Mouse (Mus musculus): ENCODE measurements around the gene Krt26.

DNA sequence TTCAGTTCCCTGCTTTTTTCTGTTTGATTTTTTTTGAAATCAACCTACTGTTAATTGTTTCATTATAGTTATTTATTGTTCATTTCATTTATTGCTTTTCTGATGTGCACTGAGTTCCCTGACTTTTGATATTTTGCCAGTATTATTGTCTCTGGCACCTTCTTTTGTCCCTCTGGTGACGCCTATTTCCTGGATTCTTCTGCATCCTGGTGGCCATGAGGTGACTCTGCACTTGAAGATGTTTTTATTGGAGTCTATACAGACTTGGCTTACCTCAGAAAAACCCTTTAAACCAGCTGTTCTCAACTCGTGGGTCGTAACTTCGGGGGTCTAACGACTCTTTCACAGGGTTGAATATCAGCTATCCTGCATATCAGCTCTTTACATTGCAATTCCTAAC is 42.7 kb downstream of the Krt26 start:
- TF ChIP-seq CEBPB (IDR thresholded peaks at IDR 0.05; ENCODE audit: insufficient read depth, poor library complexity, severe bottlenecking) (no peak), POLR2A (IDR thresholded peaks at IDR 0.05; ENCODE audit: insufficient read length, low read depth) (no peak), MAX (IDR thresholded peaks at IDR 0.05; ENCODE audit: low read depth) (no peak), E2F4 (IDR thresholded peaks at IDR 0.05; ENCODE audit: insufficient read depth) (no peak), POLR2AphosphoS2 (IDR thresholded peaks at IDR 0.05; ENCODE audit: insufficient read length, low read depth) (no peak), TCF12 (IDR thresholded peaks at IDR 0.05; ENCODE audit: insufficient read depth, poor library complexity, severe bottlenecking) (no peak), MYOD1 (IDR thresholded peaks at IDR 0.05; ENCODE audit: control insufficient read depth in 1 of 3, insufficient read length in 2 of 3, low read depth in 2 of 3) (no peak), TCF3 (IDR thresholded peaks at IDR 0.05; ENCODE audit: insufficient read length, low read depth) (no peak), USF1 (IDR thresholded peaks at IDR 0.05; ENCODE audit: low read depth) (no peak), MYOG (IDR thresholded peaks at IDR 0.05; ENCODE audit: control insufficient read depth in 1 of 3, insufficient read depth in 1 of 3, insufficient read length in 2 of 3, low read depth in 2 of 3) (no peak), REST (IDR thresholded peaks at IDR 0.05; ENCODE audit: insufficient read depth, insufficient read length) (no peak), SRF (IDR thresholded peaks at IDR 0.05; ENCODE audit: control insufficient read depth, insufficient read length, low read depth) (no peak)
